Mouse (Mus musculus): ENCODE data around the gene Tex2.
"Not testable (repeated sequence)": the region's sequence is repeated elsewhere in the genome, so short reads cannot be mapped to it uniquely, and the experiment has no call there.

Tex2 gene

DNA sequence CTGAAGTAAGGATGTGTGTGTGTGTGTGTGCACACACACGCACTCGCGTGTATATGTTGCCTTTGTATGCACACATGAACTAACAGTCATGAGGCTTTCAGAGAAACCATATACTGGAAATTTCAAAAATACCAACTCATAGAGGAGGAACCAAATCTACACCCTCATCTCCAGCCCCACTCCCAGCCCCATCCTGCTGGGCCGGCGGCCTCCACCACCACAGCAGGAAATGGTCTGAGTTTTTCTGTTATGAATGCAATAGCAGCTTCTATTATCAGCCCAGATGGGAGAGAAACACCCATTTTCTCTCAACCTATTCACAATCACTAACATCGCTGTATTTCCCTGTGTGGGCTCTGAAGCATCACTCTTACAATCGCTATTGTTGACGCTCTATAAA, 8.8 kb upstream of the Tex2 start:
- DNase-seq (ENCODE audit: low spot score in 2 of 2) = no peak

DNA sequence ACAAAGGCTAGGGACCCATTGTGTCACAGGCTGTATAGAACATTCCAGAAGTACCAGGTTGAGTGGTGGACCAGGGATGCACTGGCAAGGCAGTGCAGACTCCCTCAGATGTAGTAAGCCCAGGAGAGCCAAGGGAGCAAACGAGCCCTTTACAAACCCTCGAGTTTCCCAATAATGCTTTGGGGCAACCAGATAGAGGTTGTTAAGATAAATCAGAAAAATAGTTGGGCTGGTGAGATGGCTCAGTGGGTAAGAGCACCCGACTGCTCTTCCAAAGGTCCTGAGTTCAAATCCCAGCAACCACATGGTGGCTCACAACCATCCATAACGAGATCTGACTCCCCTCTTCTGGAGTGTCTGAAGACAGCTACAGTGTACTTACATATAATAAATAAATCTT, 5.5 kb upstream of the Tex2 start:
- not testable (repeated sequence) for DNase-seq (ENCODE audit: low spot score in 2 of 2)

DNA sequence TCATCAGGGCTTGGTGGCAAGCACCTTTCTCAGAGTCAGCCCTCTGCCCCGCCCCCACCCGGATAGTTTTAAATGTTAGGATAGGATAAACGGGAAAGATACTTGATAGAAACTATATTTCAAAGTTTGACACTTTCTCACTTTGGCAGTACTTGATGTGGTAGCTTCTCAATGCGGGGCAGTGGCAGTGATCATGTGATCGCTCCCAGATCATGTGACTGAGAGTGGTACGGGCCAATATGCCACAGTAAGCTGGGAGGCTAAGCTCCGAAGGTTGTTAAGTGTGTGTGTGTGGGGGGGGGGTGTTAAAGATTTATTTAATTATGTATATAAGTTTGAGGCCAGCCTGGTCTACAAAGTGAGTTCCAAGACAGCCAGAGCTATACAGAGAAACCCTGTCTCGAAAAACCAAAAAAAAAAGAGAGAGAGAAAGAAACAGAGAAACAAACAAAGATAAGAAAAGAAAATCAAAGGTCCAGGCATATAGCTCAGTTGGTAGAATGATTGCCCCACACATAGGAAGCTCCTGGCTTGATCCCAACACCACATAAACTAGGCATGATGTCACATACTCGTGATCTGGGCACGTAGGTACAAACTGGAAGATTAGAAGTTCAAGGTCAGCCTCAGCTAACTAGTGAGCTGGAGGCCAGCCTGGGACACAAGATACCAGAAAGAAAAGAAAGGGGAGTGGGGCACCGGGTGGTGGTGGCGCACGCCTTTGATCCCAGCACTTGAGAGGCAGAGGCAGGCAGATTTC, 4.8 kb upstream of the Tex2 start:
- DNase-seq (ENCODE audit: low spot score in 2 of 2) = no peak

DNA sequence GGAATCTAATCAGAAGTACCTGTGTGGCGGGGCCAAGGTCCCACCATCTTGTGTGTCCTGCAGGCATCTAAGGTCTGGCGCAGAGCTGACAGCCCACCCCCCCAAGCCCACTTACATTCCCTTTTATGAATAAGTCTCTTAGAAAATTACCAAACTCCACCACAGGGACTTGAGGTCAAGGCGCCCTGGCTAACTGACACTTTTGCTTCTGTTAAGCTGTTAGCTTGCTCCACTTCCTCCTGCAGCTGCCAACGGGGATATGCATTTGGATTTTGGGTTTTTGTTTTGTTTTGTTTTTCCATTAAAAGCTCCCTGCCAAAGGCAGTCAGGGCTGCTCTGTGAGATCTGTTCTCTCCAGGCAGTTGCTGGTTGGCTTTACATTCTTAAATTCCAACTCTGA, 2.3 kb upstream of the Tex2 start:
- no peak for DNase-seq (ENCODE audit: low spot score in 2 of 2)

DNA sequence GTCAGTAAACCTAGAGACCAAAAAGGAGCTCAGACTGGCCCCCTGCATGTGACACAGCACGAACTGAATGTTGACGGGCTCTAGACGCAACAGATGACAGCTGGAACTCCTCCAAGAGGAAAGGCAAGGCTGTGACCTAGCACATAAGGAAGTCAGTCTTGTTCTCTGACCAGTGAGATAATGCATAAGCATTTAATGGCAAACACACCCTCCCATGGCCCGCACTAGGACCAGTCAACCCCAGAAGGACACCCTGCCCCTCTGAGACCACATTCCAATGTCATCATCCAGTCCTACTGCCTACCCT, 1.1 kb upstream of the Tex2 start:
- no peak for DNase-seq (ENCODE audit: low spot score in 2 of 2)

DNA sequence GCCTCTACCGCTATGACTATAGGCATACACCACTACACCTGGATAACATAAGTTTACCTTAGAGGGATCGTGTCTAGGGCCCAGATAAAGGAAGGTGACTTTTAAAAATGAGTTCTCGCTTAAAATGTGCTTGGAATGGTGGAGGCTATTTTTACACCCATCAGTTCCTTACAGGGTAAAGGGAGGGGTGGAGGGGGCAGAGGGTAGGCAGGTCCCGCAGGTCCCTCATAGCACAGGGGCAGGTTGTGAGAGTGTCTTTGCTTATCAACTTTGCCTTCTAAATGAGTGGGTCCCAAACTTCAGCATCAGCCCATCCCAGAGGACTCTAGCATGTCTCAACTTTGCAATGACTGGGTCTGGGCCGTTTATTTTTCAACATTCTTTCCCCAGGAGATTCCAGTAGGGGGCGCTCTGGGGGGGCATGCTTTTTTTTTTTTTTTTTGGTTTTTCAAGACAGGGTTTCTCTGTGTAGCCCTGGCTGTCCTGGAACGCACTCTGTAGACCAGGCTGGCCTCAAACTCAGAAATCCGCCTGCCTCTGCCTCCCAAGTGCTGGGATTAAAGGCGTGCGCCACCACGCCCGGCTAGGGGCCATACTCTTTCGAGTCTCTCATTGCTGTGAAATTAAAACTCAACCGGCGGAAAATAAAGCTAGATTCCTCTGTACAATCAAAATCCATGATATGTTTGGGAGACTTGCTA, 565 bp upstream of the Tex2 start:
- peak; percentile 31 to 45 for DNase-seq (ENCODE audit: low spot score in 2 of 2)

- peak in 1 of 2 experiments; percentile 20 for DNase-seq (ENCODE audit: low spot score in 2 of 2)
Observed at GRCm38 (mm10) chr11:106612209-106612960, 838 bp downstream of the Tex2 start.

- no peak for DNase-seq (ENCODE audit: low spot score in 2 of 2)
Observed at GRCm38 (mm10) chr11:106609731-106610130, 3.5 kb downstream of the Tex2 start.

DNA sequence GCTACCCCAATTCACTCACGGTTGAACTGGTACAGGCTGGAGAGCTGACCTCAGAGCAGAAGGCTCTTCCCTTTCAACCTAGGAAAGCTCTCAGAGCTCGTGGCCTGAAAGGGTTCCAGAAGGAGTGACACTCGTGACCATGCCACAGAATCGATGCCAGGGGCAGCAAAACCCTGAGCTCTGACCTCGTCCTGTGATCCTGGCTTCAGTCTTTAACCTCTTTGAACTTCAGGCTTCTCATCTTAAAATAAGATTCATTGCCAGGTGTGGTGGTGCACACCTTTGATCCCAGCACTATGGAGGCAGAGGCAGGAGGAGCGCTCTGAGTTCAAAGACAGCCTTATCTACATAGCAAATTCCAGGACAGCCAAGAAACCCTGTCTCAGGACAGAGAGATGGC, 5.9 kb downstream of the Tex2 start:
- no peak for DNase-seq (ENCODE audit: low spot score in 2 of 2)

DNA sequence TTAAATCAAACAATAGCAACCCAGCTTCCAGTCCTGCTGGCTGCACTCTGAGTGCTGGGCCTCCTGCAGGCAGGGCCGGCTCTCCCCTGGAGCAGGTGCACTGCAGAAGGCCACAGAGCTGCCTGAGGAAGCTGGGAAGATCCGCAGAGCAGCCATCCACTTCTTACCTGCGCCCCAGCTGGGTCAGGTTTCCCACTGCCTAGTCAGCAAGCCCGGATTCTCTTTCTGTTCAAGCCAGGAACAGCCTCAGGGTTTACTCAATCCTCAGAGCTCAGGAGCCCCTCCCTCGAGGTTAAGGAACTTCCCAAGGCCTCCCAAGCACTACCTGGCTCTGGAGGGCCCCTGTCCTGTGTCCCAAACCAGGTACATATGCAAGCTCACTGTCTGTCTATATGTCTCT, 7.2 kb downstream of the Tex2 start:
- DNase-seq (ENCODE audit: low spot score in 2 of 2) = no peak

GRCm38 (mm10) chr11:106603230-106603629, 10.0 kb downstream of the Tex2 start:
- DNase-seq (ENCODE audit: low spot score in 2 of 2) = no peak

DNA sequence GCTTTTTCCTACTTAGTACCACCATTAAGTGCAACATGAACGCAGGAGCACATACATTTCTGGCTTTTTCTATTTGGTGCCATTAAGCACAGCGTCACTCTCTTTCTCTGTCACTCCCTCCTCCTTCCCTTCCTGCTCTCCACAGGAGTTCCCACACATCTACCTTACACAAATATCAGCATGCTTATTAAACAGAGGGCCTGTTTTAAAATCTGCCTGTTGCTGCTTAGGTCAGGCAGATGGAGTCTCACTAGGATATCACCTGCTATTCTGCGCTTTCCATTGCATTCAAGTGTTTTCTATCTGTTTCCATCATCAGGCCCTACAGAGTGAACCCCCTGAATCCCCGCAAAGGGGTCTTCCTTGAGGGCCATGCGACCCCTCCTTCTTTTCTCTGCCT, 13.1 kb downstream of the Tex2 start:
- DNase-seq (ENCODE audit: low spot score in 2 of 2) = no peak

GRCm38 (mm10) chr11:106599345-106599744, 13.9 kb downstream of the Tex2 start:
- no peak for DNase-seq (ENCODE audit: low spot score in 2 of 2)

DNA sequence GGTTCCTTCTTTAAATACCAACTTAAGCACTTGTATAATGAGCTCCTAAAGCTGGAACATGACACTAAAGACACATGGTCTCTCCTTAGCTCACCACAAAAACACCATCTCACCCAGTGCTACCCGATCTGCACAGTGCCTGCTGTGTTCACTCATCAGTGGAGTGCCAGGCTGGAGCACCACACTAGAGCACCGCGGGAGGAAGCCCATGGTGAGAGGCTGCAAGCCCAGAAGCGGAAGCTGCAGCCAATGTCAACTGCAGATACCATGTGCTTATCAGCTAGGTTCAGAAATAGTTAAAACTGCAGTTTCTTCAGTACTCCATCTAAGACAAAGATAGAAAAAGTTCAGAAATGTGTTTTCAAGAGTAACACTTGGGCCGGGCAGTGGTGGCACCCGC, 14.9 kb downstream of the Tex2 start:
- no peak for DNase-seq (ENCODE audit: low spot score in 2 of 2)

- no peak for DNase-seq (ENCODE audit: low spot score in 2 of 2)
Observed at GRCm38 (mm10) chr11:106597737-106598330, 15.4 kb downstream of the Tex2 start.

GRCm38 (mm10) chr11:106591183-106591582, 22.0 kb downstream of the Tex2 start:
- no peak for DNase-seq (ENCODE audit: low spot score in 2 of 2)

- DNase-seq (ENCODE audit: low spot score in 2 of 2) = no peak
Observed at GRCm38 (mm10) chr11:106590143-106590542, 23.1 kb downstream of the Tex2 start.

GRCm38 (mm10) chr11:106588781-106589180, 24.4 kb downstream of the Tex2 start:
- DNase-seq (ENCODE audit: low spot score in 2 of 2) = no peak

DNA sequence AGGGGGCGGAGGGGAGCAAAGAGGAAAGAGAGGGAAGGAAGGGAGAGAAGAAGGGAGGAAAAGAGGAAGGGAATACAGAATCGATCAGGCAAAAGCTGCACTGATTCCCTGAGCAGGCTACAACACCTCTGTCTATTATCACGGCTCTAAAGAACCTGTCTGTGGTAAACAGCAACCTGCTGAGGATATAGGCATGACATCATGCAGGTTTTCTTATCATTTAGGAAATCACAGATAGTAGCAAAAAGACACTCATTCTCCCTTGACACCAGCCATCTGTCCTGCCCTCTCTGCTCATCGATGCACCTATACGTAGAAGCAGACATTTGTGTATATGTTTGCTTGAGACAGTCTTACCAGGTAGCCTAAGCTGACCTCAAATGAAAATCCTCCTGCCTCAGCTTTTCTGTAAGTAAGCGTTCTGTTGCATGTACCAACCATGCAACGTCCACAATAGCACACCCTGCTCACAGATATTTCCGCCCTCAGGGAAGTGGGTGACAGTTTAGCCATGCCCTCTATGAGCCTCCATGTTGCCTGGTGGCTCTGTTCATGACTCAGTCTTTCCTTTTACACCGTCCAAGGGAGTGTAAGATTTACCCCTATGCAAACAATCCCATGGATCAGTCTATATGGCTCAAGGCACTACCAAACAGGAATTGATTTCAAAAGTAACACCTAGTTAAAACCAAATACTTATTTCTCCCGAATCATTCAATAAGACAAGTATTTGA, 25.3 kb downstream of the Tex2 start:
- no peak for DNase-seq (ENCODE audit: low spot score in 2 of 2)

DNA sequence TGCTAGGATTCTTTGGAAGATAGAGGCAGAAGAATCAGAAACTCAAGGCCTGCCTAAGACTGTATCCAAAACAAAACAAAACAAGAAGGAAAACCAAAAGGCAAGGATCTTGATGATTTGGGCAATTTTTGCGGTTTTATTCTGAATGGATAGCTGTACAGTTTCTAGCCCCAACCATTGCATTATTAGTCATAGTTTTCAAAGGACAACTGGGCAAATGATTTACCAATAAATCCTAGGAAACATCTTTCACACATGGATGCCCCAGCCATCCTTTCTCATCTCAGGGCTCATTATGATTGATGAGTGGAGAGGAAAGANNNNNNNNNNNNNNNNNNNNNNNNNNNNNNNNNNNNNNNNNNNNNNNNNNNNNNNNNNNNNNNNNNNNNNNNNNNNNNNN, 29.4 kb downstream of the Tex2 start:
- no peak for DNase-seq (ENCODE audit: low spot score in 2 of 2)

- DNase-seq (ENCODE audit: low spot score in 2 of 2) = no peak
Observed at GRCm38 (mm10) chr11:106581357-106581756, 31.9 kb downstream of the Tex2 start.

DNA sequence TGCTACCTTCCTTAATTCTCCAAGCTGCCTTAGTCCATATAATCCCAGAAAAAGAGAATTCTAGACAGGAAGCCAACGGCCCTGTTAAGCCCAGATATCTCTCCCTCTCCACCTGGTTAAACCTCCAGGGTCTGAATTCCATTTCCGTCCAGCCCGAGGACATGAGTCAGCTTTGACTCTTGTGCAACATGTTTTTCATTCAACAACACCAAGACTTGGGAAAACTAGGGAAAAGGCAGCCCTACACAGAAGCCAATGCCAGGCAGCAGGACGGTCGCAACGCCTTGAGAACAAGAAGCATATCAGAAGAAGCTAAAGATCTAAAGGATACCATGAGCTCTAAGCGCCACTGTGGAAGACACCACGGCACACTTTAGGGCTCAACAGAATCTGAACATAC, 32.8 kb downstream of the Tex2 start:
- DNase-seq (ENCODE audit: low spot score in 2 of 2) = no peak
